Mouse (Mus musculus) heart, adult 2 months (tissue): ENCODE measurements around the gene Klhl12. TPM values are rescaled to one million over a fixed set of nuclear protein-coding genes. Genes with fewer than 3 reads are reported as not detected.

ENCODE experiments used
- DNase-seq, 2 experiments: peaks; one replicate each; pipeline ENCODE4 v3.0.0; 2021
- H3K27ac ChIP-seq: fragments of 200-600 bp; 2 replicates; pipeline ENCODE4 v1.8.1; 2022
- H3K27me3 ChIP-seq: fragments of 200-500 bp; 2 replicates; pipeline ENCODE4 v1.6.1; 2012; ENCODE audit warnings: mild to moderate bottlenecking, low read length, inconsistent platforms, mixed read lengths; ENCODE audit not compliant: control insufficient read depth, insufficient read depth
- H3K36me3 ChIP-seq: fragments of 200-500 bp; 2 replicates; pipeline ENCODE4 v1.6.1; 2012; ENCODE audit warnings: low read length, inconsistent platforms; ENCODE audit not compliant: control insufficient read depth, insufficient read depth
- H3K4me1 ChIP-seq: fragments of 200-500 bp; 2 replicates; pipeline ENCODE4 v1.6.1; 2011; ENCODE audit warnings: low read length; ENCODE audit not compliant: control insufficient read depth, insufficient read depth
- H3K4me3 ChIP-seq: fragments of 200-600 bp; 2 replicates; pipeline ENCODE4 v1.8.1; 2022
- H3K79me2 ChIP-seq: fragments of 200-500 bp; replicated peaks from 2 replicates; pipeline ENCODE4 v1.6.1; 2012; ENCODE audit warnings: mild to moderate bottlenecking, inconsistent platforms, low read length, moderate library complexity, mixed read lengths; ENCODE audit not compliant: control insufficient read depth, insufficient read depth
- H3K9ac ChIP-seq: fragments of 200-500 bp; 2 replicates; pipeline ENCODE4 v1.6.1; 2012; ENCODE audit warnings: low read depth, mild to moderate bottlenecking, control low read depth, inconsistent platforms, low read length, mixed read lengths
- CTCF ChIP-seq: fragments of 200-600 bp; IDR thresholded peaks from 2 replicates; pipeline ENCODE4 v1.8.1; 2022; ENCODE audit warnings: antibody characterized with exemption, mild to moderate bottlenecking, moderate library complexity
- EP300 ChIP-seq: fragments of 200-500 bp; IDR thresholded peaks from 2 replicates; pipeline ENCODE4 v1.6.1; 2011; ENCODE audit warnings: low read depth, low read length, control low read depth; ENCODE audit not compliant: insufficient read depth
- POLR2A ChIP-seq: fragments of 200-500 bp; IDR thresholded peaks from 2 replicates; pipeline ENCODE4 v1.6.1; 2011; ENCODE audit warnings: mild to moderate bottlenecking, low read depth, low read length, control low read depth; ENCODE audit not compliant: insufficient read depth
- WGBS: fragments of 180-500 bp; shearing (Covaris S2); methylation state at CpG from one replicate; pipeline ENCODE4 v1.1.7; 2018; 5-methylcytosine and 5-hydroxymethylcytosine counted together
- intact Hi-C: fragments of 180-260 bp; cut with DNase I; formaldehyde crosslinking; loops from one replicate; pipeline ENCODE4 v1.15.1; 2025
- polyA plus RNA-seq: library from polyadenylated mRNA; depleted of rRNA; stranded (reverse); fragments of >200 nt; gene quantifications from 2 replicates; pipeline ENCODE4 v1.2.3, GENCODE M21; 2012; rRNA removed
- total RNA-seq, 2 experiments: library from RNA; stranded (reverse); gene quantifications; 2 replicates each; pipeline ENCODE4 v1.2.3; 2021

Klhl12 gene
- total and polyA plus RNA-seq, 3 experiments = 9.3 to 21.8 (median 20.2) TPM

DNA sequence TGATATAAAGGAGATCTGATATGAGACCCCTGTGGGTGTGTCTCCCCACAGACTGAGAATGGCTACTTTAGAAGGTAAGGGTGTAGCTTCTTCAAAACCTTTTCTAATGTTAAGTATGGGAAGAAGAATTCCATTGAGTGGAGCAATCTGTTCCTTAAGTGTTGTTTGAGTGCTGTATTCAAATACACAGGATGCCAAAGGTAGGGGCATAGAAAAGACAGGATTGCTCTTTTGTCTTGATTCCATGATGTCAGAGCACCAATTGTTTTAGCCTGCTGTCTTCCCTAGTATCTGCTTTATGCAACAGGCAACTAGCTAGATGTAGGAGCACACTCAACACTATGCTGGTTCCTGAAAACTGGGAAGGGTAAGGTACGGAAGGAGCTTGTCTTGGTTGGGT is 79.7 kb downstream of the Klhl12 start:
- Histone ChIP-seq H3K36me3 (no peaks in the 10 kb centered on the region), H3K27me3 (no peaks in the 10 kb centered on the region), H3K79me2 (no peaks in the 10 kb centered on the region), H3K4me1 (no peaks in the 10 kb centered on the region), H3K4me3 (no peak overlapping the region), H3K27ac (no peak overlapping the region), H3K9ac (no peak overlapping the region)
- DNase-seq = no peak
- 98% methylated on average over 1 of the region's 1 CpGs for WGBS
- TF ChIP-seq EP300 (no peak), CTCF (no peak)
- intact Hi-C loops = no loop called here

DNA sequence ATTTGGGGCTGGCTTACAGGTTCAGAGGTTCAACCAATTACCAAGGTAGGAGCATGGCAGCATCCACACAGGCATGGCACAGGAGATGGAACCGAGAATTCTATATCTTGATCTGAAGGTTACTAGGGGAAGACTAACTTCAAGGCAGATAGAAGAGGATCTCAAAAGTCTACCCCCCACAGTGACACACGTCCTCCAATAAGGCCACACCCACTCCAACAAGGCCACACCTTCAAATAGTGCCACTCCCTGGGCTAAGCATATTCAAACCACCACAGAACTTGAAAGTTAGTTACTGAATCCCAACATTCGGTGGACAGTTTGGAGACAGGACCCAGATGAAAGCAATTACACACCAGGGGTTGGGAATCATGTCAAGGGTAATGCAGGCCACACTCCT is 80.2 kb downstream of the Klhl12 start:
- no peak overlapping the region for H3K4me3 ChIP-seq
- intact Hi-C loops = no loop called here
- H3K36me3 ChIP-seq = no peaks in the 10 kb centered on the region
- no peaks in the 10 kb centered on the region for H3K4me1 ChIP-seq
- 69% methylated on average over 3 of the region's 3 CpGs for WGBS
- no peaks in the 10 kb centered on the region for H3K27me3 ChIP-seq
- H3K9ac ChIP-seq = no peak overlapping the region
- DNase-seq = no peak
- TF ChIP-seq CTCF = no peak
- H3K79me2 ChIP-seq = no peaks in the 10 kb centered on the region
- no peak overlapping the region for H3K27ac ChIP-seq

DNA sequence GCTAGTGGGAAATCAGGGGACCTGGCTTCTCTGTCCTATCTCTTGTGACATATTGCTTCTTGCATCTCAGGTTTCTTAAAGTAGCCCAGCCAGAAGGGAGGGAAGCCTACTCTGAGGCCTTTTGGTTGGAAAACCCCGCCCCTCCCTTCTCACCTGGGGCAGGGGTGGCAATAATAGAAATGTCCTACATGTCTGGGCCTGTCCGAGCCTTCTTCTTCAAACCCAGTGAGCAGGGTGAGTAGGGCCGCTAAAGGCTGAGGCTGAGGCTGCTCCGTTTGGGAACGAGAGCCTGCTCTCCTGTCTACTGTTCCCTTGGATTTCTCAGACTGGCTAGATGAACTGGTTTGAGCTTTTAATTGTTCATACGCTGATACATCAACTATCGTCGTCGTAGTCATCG is 85.3 kb downstream of the Klhl12 start:
- H3K36me3 ChIP-seq = no peaks in the 10 kb centered on the region
- no peaks in the 10 kb centered on the region for H3K27me3 ChIP-seq
- 92% methylated on average over 10 of the region's 10 CpGs for WGBS
- H3K4me1 ChIP-seq = no peaks in the 10 kb centered on the region
- H3K4me3 ChIP-seq = no peak overlapping the region
- DNase-seq = no peak
- TF ChIP-seq POLR2A (no peak), EP300 (no peak), CTCF (no peak)
- H3K79me2 ChIP-seq = no peaks in the 10 kb centered on the region
- no peak overlapping the region for H3K9ac ChIP-seq
- no peak overlapping the region for H3K27ac ChIP-seq
- intact Hi-C loops = no loop called here

Other genes starting within 250 kb of the Klhl12 start
- gene Adora1, start 220.1 kb upstream of the Klhl12 start, total RNA-seq = 10 to 100 TPM in 1 of 2 experiments, 1 to 10 TPM in 1; 9.6 to 15.0 TPM
- 18.6 and 19.4 TPM in 2 replicates for gene Adora1, start 220.1 kb upstream of the Klhl12 start, polyA plus RNA-seq
- gene Myog, start 165.5 kb upstream of the Klhl12 start, total RNA-seq = not detected
- gene Myog, start 165.5 kb upstream of the Klhl12 start, polyA plus RNA-seq = not detected in 2 replicates
- under 1 TPM; 0.80 to 0.94 TPM for gene Ppfia4, start 122.6 kb upstream of the Klhl12 start, total RNA-seq
- gene Ppfia4, start 122.6 kb upstream of the Klhl12 start, polyA plus RNA-seq = 4.4 and 4.9 TPM in 2 replicates
- gene Tmem183a, start 93.6 kb upstream of the Klhl12 start, total RNA-seq = 10 to 100 TPM; 17.8 to 18.7 TPM
- 22.9 and 45.8 TPM in 2 replicates for gene Tmem183a, start 93.6 kb upstream of the Klhl12 start, polyA plus RNA-seq
- not detected for gene 4933406M09Rik, start 69.6 kb upstream of the Klhl12 start, total RNA-seq
- gene 4933406M09Rik, start 69.6 kb upstream of the Klhl12 start, polyA plus RNA-seq = not detected in 2 replicates
- gene Cyb5r1, start 50.0 kb upstream of the Klhl12 start, total RNA-seq = 10 to 100 TPM; 21.0 to 24.1 TPM
- 41.8 and 42.8 TPM in 2 replicates for gene Cyb5r1, start 50.0 kb upstream of the Klhl12 start, polyA plus RNA-seq
- gene Adipor1, start 40.2 kb upstream of the Klhl12 start, total RNA-seq = 100 to 1,000 TPM; 140 TPM
- gene Adipor1, start 40.2 kb upstream of the Klhl12 start, polyA plus RNA-seq = 148 and 177 TPM in 2 replicates
- gene Rabif, start 39.1 kb downstream of the Klhl12 start, total RNA-seq = 1 to 10 TPM; 8.6 to 9.1 TPM
- gene Rabif, start 39.1 kb downstream of the Klhl12 start, polyA plus RNA-seq = 9.1 and 14.9 TPM in 2 replicates
- gene Mgat4e, start 94.2 kb downstream of the Klhl12 start, total RNA-seq = not detected
- 0.20 TPM in 1 of 2 replicates, not detected in the other for gene Mgat4e, start 94.2 kb downstream of the Klhl12 start, polyA plus RNA-seq
- gene Kdm5b, start 104.6 kb downstream of the Klhl12 start, total RNA-seq = 10 to 100 TPM; 11.6 to 13.2 TPM
- gene Kdm5b, start 104.6 kb downstream of the Klhl12 start, polyA plus RNA-seq = 3.3 and 7.0 TPM in 2 replicates
- under 1 TPM in 1 of 2 experiments, not detected in 1; 0.05 TPM for gene Syt2, start 191.1 kb downstream of the Klhl12 start, total RNA-seq
- gene Syt2, start 191.1 kb downstream of the Klhl12 start, polyA plus RNA-seq = 0.04 and 0.06 TPM in 2 replicates